Mouse (Mus musculus) liver, adult 2 months (tissue): Measurements from ENCODE around the gene Krtap29-1. TPM values are rescaled to one million over a fixed set of nuclear protein-coding genes. Genes with fewer than 3 reads are reported as not detected.

Experiments used
- DNase-seq: peaks from one replicate; pipeline ENCODE4 v3.0.0-alpha.2; 2011; ENCODE audit warnings: low read depth, low spot score; ENCODE audit errors: extremely low read depth
- H3K27ac ChIP-seq: fragments of 200-500 bp; replicated peaks from 2 replicates; pipeline ENCODE4 v1.5.1; 2012; ENCODE audit warnings: low read depth, mild to moderate bottlenecking, control low read depth, inconsistent platforms, low read length; ENCODE audit not compliant: insufficient read depth
- H3K27me3 ChIP-seq: fragments of 200-500 bp; 2 replicates; pipeline ENCODE4 v1.6.1; 2012; ENCODE audit warnings: mild to moderate bottlenecking, moderate library complexity, low read length, inconsistent platforms; ENCODE audit not compliant: control insufficient read depth, insufficient read depth
- H3K36me3 ChIP-seq: fragments of 200-500 bp; 2 replicates; pipeline ENCODE4 v1.6.1; 2012; ENCODE audit warnings: low read length, inconsistent platforms; ENCODE audit not compliant: control insufficient read depth, insufficient read depth
- H3K4me1 ChIP-seq: fragments of 200-500 bp; 2 replicates; pipeline ENCODE4 v1.6.1; 2011; ENCODE audit warnings: low read length; ENCODE audit not compliant: control insufficient read depth, insufficient read depth
- H3K4me3 ChIP-seq: fragments of 200-500 bp; 2 replicates; pipeline ENCODE4 v1.5.1; 2011; ENCODE audit warnings: low read depth, mild to moderate bottlenecking, control low read depth, low read length, moderate library complexity; ENCODE audit not compliant: insufficient read depth
- H3K79me2 ChIP-seq: fragments of 200-500 bp; 2 replicates; pipeline ENCODE4 v1.6.1; 2012; ENCODE audit warnings: inconsistent platforms, mild to moderate bottlenecking, low read length, moderate library complexity; ENCODE audit not compliant: control insufficient read depth, insufficient read depth
- H3K9ac ChIP-seq: fragments of 200-500 bp; 2 replicates; pipeline ENCODE4 v1.6.1; 2012; ENCODE audit warnings: low read depth, mild to moderate bottlenecking, control low read depth, inconsistent platforms, low read length
- CTCF ChIP-seq: fragments of 200-500 bp; IDR thresholded peaks from 2 replicates; pipeline ENCODE4 v1.5.1; 2011; ENCODE audit warnings: low read depth, low read length, control low read depth
- POLR2A ChIP-seq: fragments of 200-500 bp; IDR thresholded peaks from 2 replicates; pipeline ENCODE4 v1.6.1; 2011; ENCODE audit warnings: low read length, control low read depth; ENCODE audit not compliant: insufficient read depth; ENCODE audit errors: extremely low read depth
- WGBS: fragments of 180-500 bp; shearing (Covaris S2); methylation state at CpG from one replicate; pipeline ENCODE4 v1.1.7; 2018; 5-methylcytosine and 5-hydroxymethylcytosine counted together
- polyA plus RNA-seq: library from polyadenylated mRNA; depleted of rRNA; stranded (reverse); fragments of >200 nt; gene quantifications from 2 replicates; pipeline ENCODE4 v1.2.3, GENCODE M21; 2012
- total RNA-seq: library from RNA; depleted of rRNA; stranded (reverse); fragments of >200 nt; gene quantifications from 2 replicates; pipeline ENCODE4 v1.2.3, GENCODE M21; 2014

Krtap29-1 gene
- total and polyA plus RNA-seq, 2 experiments = not detected

- WGBS = 11% methylated on average over 26 of the region's 26 CpGs
- no peak for DNase-seq
- no peaks in the 10 kb centered on the region for H3K36me3 ChIP-seq
- H3K4me1 ChIP-seq = no peaks in the 10 kb centered on the region
- H3K79me2 ChIP-seq = no peaks in the 10 kb centered on the region
- no peak within 1 kb of the TSS for H3K27ac ChIP-seq
- H3K4me3 ChIP-seq = no peak within 1 kb of the TSS
- H3K27me3 ChIP-seq = peaks cover 7% of the 10 kb centered on the region; the same call in 1 of the 2 replicates
- no peak for TF ChIP-seq POLR2A
- no peak for TF ChIP-seq CTCF
- no peak within 1 kb of the TSS for H3K9ac ChIP-seq
Observed at GRCm38 (mm10) chr11:99993620-99994383, 14.9 kb upstream of the Krtap29-1 start, which contains the start of gene Krtap17-1. Gene Krtap17-1, minus strand, starts transcription at chr11:99993994.

GRCm38 (mm10) chr11:99990571-99990970 lies 11.7 kb upstream of the Krtap29-1 start:
- H3K79me2 ChIP-seq = no peaks in the 10 kb centered on the region
- H3K27me3 ChIP-seq = peaks cover 7% of the 10 kb centered on the region; the same call in 1 of the 2 replicates
- no peak for DNase-seq
- H3K4me3 ChIP-seq = no peak overlapping the region
- TF ChIP-seq CTCF (no peak), POLR2A (no peak)
- H3K36me3 ChIP-seq = no peaks in the 10 kb centered on the region
- H3K4me1 ChIP-seq = no peaks in the 10 kb centered on the region
- H3K27ac ChIP-seq = no peak overlapping the region
- no peak overlapping the region for H3K9ac ChIP-seq
- WGBS = 73% methylated on average over 3 of the region's 3 CpGs

DNA sequence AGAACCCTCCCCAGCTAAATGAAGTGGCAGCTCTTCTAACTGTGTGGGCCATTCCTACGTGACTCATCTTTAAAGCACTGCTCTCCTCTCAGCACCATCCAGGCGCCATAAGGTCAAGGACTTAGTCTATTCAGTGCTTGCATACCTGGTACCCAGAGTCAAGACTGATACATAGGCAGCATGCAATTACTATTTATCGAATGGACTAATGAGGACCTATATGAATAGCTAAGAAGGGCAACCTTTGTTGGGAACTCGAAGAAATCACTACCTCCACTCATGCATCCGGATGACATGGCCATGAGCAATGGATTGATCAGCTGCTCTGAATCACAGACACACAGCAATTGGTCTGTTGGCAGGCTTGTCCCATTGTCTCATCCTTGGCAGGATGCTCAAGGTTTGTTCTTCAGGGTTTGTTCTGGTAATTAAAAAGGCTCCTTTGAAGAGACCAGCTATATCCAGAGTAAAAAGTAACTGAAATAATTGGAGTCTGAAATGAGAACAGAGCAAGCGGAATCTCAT lies 11.1 kb upstream of the Krtap29-1 start:
- no peaks in the 10 kb centered on the region for H3K36me3 ChIP-seq
- H3K79me2 ChIP-seq = no peaks in the 10 kb centered on the region
- H3K27me3 ChIP-seq = peaks cover 7% of the 10 kb centered on the region; the same call in 1 of the 2 replicates
- H3K4me3 ChIP-seq = no peak overlapping the region
- H3K4me1 ChIP-seq = no peaks in the 10 kb centered on the region
- H3K27ac ChIP-seq = no peak overlapping the region
- DNase-seq = no peak
- WGBS = 80% methylated on average over 6 of the region's 6 CpGs
- TF ChIP-seq CTCF = no peak
- no peak for TF ChIP-seq POLR2A
- H3K9ac ChIP-seq = no peak overlapping the region

GRCm38 (mm10) chr11:99988530-99988929 lies 9.7 kb upstream of the Krtap29-1 start:
- WGBS = 91% methylated on average over 3 of the region's 3 CpGs
- no peak overlapping the region for H3K9ac ChIP-seq

DNA sequence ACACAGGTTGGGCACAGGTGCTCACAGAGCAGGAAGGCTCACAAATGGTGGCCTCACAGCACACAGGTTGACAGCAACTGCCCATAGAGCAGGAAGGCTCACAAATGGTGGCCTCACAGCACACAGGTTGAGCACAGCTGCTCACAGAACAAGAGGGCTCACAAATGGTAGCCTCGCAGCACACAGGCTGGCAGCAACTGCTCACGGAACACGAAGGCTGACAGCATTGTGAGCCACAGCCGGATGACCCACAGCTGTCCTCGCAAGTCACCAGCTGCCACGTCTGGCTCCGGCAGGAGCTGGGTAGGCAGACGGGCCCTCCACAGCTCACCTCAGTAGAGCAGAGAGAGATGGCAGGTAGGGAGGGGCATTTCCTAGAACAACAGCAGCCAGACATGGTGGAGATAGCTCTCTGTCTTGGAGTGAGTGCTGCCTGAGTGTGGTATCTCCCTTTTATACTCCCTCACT lies 7.4 kb upstream of the Krtap29-1 start, which contains the start of gene Krtap16-1:
Krtap16-1 (minus strand) TSS at position 418 of the 468 bp plus-strand sequence.
- no peaks in the 10 kb centered on the region for H3K79me2 ChIP-seq
- TF ChIP-seq CTCF (no peak), POLR2A (no peak)
- no peak within 1 kb of the TSS for H3K4me3 ChIP-seq
- no peaks in the 10 kb centered on the region for H3K36me3 ChIP-seq
- DNase-seq = no peak
- H3K27me3 ChIP-seq = no peaks in the 10 kb centered on the region
- 77% methylated on average over 8 of the region's 8 CpGs for WGBS
- H3K9ac ChIP-seq = no peak within 1 kb of the TSS
- no peak within 1 kb of the TSS for H3K27ac ChIP-seq
- no peaks in the 10 kb centered on the region for H3K4me1 ChIP-seq

More at GRCm38 (mm10) chr11:99988530-99988929, 9.7 kb upstream of the Krtap29-1 start:
- Histone ChIP-seq H3K27me3 (peaks cover 1% of the 10 kb centered on the region; the same call in 1 of the 2 replicates), H3K4me3 (no peak overlapping the region), H3K36me3 (no peaks in the 10 kb centered on the region), H3K27ac (no peak overlapping the region), H3K79me2 (no peaks in the 10 kb centered on the region), H3K4me1 (no peaks in the 10 kb centered on the region)
- no peak for DNase-seq
- no peak for TF ChIP-seq POLR2A
- no peak for TF ChIP-seq CTCF
